Mouse (Mus musculus) liver, postnatal 0 days (tissue): ENCODE data around the gene Cyp4f16.

Source experiments
- CTCF ChIP-seq: sonication (generic); IDR thresholded peaks from 2 replicates; pipeline ENCODE4 v1.5.1; 2016; ENCODE audit warnings: antibody characterized with exemption, low read depth
- EP300 ChIP-seq: IDR thresholded peaks from 2 replicates; pipeline ENCODE4 v1.6.1; 2016; ENCODE audit warnings: antibody characterized with exemption, low read depth, mild to moderate bottlenecking

- TF ChIP-seq CTCF (no peak), EP300 (no peak)
Observed at GRCm38 (mm10) chr17:32516126-32516525, 20.2 kb upstream of the Cyp4f16 start.
